Mouse (Mus musculus) stomach, embryonic 16.5 days (tissue): Measurements from ENCODE around the gene Cdhr1. TPM values are rescaled to one million over a fixed set of nuclear protein-coding genes. Genes with fewer than 3 reads are reported as not detected.
"Not testable (repeated sequence)": the region's sequence is repeated elsewhere in the genome, so short reads cannot be mapped to it uniquely, and the experiment has no call there.

Experiments used
- ATAC-seq: fragments of 200-750 bp; cut with Nextera tagmentation; 2 replicates; pipeline ENCODE4 v1.8.0; 2017; ENCODE audit warnings: moderate number of reproducible peaks, moderate TSS enrichment; ENCODE audit not compliant: insufficient read depth, low FRiP score
- H3K27ac ChIP-seq: fragments of 300-500 bp; sonication (generic); 2 replicates; pipeline ENCODE4 v1.5.1; 2014; ENCODE audit warnings: low read length
- H3K27me3 ChIP-seq: fragments of 300-500 bp; sonication (generic); 2 replicates; pipeline ENCODE4 v1.6.1; 2014; ENCODE audit warnings: low read length, control low read depth, mixed read lengths; ENCODE audit not compliant: control insufficient read depth, insufficient read depth
- H3K36me3 ChIP-seq: fragments of 300-500 bp; sonication (generic); 2 replicates; pipeline ENCODE4 v1.6.1; 2014; ENCODE audit warnings: low read length; ENCODE audit not compliant: control insufficient read depth, insufficient read depth
- H3K4me1 ChIP-seq: fragments of 300-500 bp; sonication (generic); 2 replicates; pipeline ENCODE4 v1.6.1; 2014; ENCODE audit warnings: low read length, control low read depth, mixed read lengths; ENCODE audit not compliant: control insufficient read depth, insufficient read depth
- H3K4me2 ChIP-seq: fragments of 300-500 bp; sonication (generic); 2 replicates; pipeline ENCODE4 v1.6.1; 2014; ENCODE audit warnings: low read depth, low read length, mixed read lengths
- H3K4me3 ChIP-seq: fragments of 300-500 bp; sonication (generic); replicated peaks from 2 replicates; pipeline ENCODE4 v1.5.1; 2014; ENCODE audit warnings: mild to moderate bottlenecking, low read length
- H3K9ac ChIP-seq: fragments of 300-500 bp; sonication (generic); 2 replicates; pipeline ENCODE4 v1.6.1; 2014; ENCODE audit warnings: low read length
- H3K9me3 ChIP-seq: fragments of 300-500 bp; sonication (generic); replicated peaks from 2 replicates; pipeline ENCODE4 v1.6.1; 2016; ENCODE audit warnings: low read length, control low read depth; ENCODE audit not compliant: control insufficient read depth
- WGBS: fragments of 180-500 bp; shearing (Covaris S2); extraction: QIAGEN DNeasy Blood & Tissue Kit; methylation state at CpG from one replicate; pipeline ENCODE4 v1.1.7; 2014; 5-methylcytosine and 5-hydroxymethylcytosine counted together
- polyA plus RNA-seq: library from polyadenylated mRNA; unstranded; fragments of >200 nt; fragmentation: Nextera tagmentation; extraction: Ambion mirVana; gene quantifications from 2 replicates; pipeline ENCODE4 v1.2.1, GENCODE M21; 2015

Gene Cdhr1
- 0.27 and 0.32 TPM in 2 replicates for polyA plus RNA-seq

DNA sequence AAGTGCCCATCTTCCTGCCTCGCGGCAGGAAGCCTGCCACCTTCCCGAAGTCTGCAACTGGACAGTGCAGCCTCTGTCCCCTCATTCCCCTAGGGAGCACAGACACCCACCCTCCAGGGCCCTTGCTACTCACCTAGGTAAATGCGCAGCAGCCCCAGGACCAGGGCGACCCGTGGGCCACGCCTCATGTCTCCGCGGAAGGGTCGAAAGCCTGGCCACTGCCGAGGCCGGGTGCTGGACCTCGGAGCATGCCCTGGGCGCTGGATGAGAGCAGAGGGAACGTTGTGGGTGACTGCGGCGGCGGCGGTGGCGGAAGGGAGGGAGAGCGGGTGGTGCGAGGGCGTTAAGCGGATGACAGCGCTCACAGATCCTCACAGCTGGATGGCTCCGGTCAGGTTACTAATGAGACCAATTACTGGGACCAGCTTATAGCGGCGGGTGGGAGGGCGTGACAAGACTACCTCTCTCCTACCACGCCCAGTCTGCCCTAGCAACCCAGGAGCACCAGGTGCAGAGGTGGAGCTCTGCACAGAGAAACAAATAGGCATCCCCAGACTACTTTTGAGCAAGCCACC, at the start of gene Cdhr1:
Cdhr1 (minus strand) TSS at position 392 of the 575 bp plus-strand sequence.
- Histone ChIP-seq H3K4me1 (0 out of 2 replicates have a peak, but pooled peaks cover 4% of the 10 kb centered on the region), H3K27me3 (peaks cover 21% of the 10 kb centered on the region), H3K9ac (no peak within 1 kb of the TSS), H3K27ac (no peak within 1 kb of the TSS), H3K4me2 (peak within 1 kb of the TSS; percentile 48), H3K4me3 (peak within 1 kb of the TSS; percentile 23), H3K36me3 (no peaks in the 10 kb centered on the region), H3K9me3 (no peaks in the 10 kb centered on the region)
- under 1% methylated on average over 30 of the region's 30 CpGs for WGBS
- ATAC-seq, result peak; percentile 42; the same call in 1 of the 2 replicates

DNA sequence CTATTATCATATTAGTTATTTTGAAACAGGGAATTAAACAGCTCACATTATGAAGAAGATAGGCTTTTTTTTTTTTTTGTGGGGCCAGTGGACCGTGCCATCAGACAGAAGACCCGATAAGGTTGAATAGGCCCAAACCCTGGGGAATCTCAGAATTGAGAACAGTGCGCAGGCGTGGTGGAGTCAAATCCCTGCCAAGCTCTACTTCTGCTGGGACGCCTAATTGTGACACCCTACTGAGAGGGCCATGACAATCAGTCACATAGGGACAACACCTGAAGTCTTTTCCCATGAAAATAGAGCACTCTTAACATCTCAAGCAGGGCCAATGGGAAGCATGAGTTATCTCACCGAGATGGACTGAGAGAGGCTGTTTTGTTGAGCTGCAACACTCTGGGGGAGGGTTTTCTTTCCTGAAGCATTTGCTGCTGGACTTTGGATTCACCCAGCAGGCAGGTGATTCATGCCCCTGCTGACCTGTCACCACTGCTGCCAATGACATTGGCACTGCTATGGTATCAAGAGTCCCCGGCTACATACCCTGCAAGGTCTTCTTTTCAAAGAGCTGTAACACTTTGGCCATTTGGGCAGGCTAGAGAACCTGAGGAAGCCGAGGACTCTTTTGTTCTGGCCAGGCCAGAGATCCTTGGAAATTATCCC, 41.0 kb upstream of the Cdhr1 start:
- no peaks in the 10 kb centered on the region for H3K27me3 ChIP-seq
- H3K27ac ChIP-seq, result no peak overlapping the region
- H3K4me3 ChIP-seq, result no peak overlapping the region
- H3K9me3 ChIP-seq, result no peaks in the 10 kb centered on the region
- no peak for ATAC-seq
- H3K9ac ChIP-seq, result no peak overlapping the region
- H3K36me3 ChIP-seq, result no peaks in the 10 kb centered on the region
- no peak overlapping the region for H3K4me2 ChIP-seq
- WGBS, result 80% methylated on average over 8 of the region's 8 CpGs
- peaks cover 1% of the 10 kb centered on the region; the same call in 1 of the 2 replicates for H3K4me1 ChIP-seq

DNA sequence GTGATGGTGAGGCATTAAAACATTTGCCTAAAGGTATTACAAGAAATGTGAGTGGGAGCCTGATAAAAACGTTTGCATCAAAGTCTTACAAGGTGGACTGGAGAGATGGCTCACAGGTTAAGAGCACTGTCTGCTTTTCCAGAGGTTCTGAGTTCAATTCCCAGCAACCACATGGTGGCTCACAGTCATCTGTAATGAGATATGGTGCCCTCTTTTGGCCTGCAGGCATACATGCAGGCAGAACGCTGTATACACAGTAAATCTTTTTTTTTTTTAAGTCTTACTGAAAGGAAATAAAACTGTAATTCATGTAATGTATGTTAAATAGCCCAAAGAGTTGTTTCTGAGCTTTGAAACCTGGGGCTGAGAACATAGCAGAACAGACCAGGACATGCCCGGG, 39.4 kb upstream of the Cdhr1 start:
- not testable (repeated sequence) for H3K27ac ChIP-seq, H3K9me3 ChIP-seq, H3K4me3 ChIP-seq, H3K4me1 ChIP-seq, H3K4me2 ChIP-seq, ATAC-seq, H3K27me3 ChIP-seq, H3K9ac ChIP-seq, H3K36me3 ChIP-seq
- WGBS, result 75% methylated on average over 2 of the region's 3 CpGs

DNA sequence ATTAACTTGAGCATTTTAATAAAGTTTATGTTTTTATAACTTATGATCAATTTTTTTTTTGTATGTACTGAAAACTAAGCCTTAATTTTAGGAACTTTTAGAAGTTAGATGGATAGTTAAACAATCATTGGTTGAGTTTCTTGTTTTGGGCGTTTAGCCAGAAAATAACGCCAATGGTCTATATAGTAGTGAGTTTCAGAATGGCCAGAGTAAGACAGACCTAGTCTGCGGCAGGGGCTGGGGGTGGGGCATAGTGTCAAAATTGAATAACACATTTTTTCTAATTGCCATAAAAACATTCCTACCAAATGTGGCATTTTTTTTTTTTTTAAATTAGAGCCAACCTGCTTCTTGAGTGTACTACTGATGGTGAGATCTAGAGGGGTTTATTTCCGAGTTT, 38.0 kb upstream of the Cdhr1 start:
- Histone ChIP-seq H3K9ac (no peak overlapping the region), H3K4me1 (peaks cover 5% of the 10 kb centered on the region; the same call in 1 of the 2 replicates), H3K27me3 (no peaks in the 10 kb centered on the region), H3K4me2 (no peak overlapping the region), H3K9me3 (no peaks in the 10 kb centered on the region), H3K4me3 (no peak overlapping the region), H3K36me3 (peaks cover 9% of the 10 kb centered on the region; the same call in 1 of the 2 replicates), H3K27ac (no peak overlapping the region)
- no peak for ATAC-seq
- 78% methylated on average over 4 of the region's 4 CpGs for WGBS

DNA sequence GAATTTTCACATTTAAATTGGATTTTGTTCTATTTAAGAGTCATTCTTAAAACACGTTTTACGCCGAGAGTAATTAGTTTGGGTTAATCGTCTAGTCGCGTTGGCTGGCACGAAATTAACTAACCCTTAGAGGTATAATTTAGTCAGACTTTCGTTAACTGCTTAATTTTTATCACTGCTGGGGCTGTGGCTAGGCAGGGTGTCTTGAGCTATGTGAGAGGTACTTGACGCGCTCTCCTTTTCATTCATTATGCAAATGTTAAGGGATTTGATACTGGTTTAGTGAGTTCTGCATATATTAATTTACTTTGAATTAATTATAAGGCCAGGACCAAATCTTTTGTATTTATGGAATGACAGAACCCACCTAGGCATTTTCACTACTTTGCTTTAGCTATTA, 37.5 kb upstream of the Cdhr1 start:
- no peak for ATAC-seq
- Histone ChIP-seq H3K4me2 (peak overlapping the region; percentile 77), H3K4me1 (peaks cover 5% of the 10 kb centered on the region; the same call in 1 of the 2 replicates), H3K9me3 (no peaks in the 10 kb centered on the region), H3K9ac (peak overlapping the region; percentile 73), H3K27ac (0 out of 2 replicates have a peak overlapping the region, but pooled peaks have one; percentile 29), H3K36me3 (peaks cover 12% of the 10 kb centered on the region; the same call in 1 of the 2 replicates), H3K4me3 (peak overlapping the region; percentile 92), H3K27me3 (no peaks in the 10 kb centered on the region)
- WGBS, result 3% methylated on average over 10 of the region's 10 CpGs

DNA sequence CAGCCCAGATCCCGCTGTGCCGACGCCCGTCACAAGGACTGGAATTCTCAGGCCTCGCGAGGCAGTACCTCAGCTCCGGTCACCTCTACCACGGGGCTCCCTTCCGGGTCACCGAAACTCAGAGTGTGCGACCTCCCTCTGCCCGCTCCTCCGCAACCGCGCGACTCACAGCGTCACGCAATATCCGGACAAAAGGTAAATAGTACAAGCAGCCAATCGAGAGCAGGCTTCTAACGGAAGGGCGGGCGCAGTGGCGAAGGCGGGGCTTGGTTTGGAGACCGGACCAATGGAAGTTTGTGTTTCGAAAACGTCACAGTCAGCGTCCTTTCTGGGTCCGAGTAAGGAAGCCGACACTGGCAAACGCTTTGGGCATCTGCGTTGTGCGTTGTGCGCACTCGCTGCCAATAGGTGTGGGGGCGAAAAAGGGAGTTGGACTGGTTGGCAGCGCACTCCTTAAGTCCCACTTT, 37.0 kb upstream of the Cdhr1 start, which contains the start of gene Ghitm:
Ghitm (minus strand) TSS at position 146 of the 467 bp plus-strand sequence.
- peak; percentile 99 for ATAC-seq
- under 1% methylated on average over 38 of the region's 38 CpGs for WGBS
- Histone ChIP-seq H3K36me3 (peaks cover 15% of the 10 kb centered on the region; the same call in 1 of the 2 replicates), H3K27ac (peak within 1 kb of the TSS; percentile 87), H3K27me3 (no peaks in the 10 kb centered on the region), H3K4me2 (peak within 1 kb of the TSS; percentile 77), H3K9ac (peak within 1 kb of the TSS; percentile 94), H3K9me3 (no peaks in the 10 kb centered on the region), H3K4me3 (peak within 1 kb of the TSS; percentile 92), H3K4me1 (peaks cover 5% of the 10 kb centered on the region; the same call in 1 of the 2 replicates)

DNA sequence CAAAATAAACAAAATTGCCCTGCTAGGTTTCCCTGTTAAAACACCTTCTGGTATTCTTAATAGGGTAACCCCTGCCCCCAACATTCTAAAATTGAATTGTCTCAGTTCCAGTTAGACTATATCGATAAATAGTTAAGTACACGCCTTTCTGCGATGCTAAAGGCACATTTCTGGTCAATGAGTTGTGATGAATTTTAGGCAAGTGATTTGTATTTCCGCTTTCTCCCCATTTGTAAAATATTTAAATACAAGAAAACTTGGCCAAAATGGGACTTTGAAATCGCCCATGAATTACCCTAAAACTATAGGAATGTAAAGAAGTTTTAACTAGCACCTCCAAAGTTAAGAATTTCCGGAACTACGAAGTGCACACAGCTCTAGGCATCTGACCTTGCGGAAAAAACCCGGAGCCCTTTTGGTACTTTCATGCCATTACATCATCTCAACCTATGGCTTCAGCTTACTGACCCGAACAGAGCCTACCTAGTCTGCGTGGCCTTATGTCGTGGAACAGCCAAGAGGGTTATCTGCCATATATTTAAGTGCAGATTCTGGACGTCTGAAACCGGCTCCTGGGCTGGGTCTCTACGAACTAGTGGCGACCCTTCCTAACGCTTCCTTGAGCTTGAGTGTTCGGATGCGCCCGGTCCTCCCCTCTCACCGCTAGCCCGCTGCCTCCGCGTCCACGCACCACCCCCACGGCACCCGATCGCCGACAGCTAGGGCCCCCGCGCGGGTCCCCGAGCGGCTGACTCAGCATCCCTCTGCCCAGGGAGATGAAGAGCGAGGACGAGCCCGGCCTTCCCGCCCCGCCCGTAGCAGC, 36.4 kb upstream of the Cdhr1 start:
- Histone ChIP-seq H3K27me3 (no peaks in the 10 kb centered on the region), H3K4me1 (peaks cover 5% of the 10 kb centered on the region; the same call in 1 of the 2 replicates), H3K27ac (peak overlapping the region; percentile 87), H3K4me3 (peak overlapping the region; percentile 92), H3K9me3 (no peaks in the 10 kb centered on the region), H3K36me3 (peaks cover 15% of the 10 kb centered on the region; the same call in 1 of the 2 replicates), H3K4me2 (peak overlapping the region; percentile 64), H3K9ac (peak overlapping the region; percentile 94)
- 1% methylated on average over 40 of the region's 40 CpGs for WGBS
- peak; percentile 8 for ATAC-seq

DNA sequence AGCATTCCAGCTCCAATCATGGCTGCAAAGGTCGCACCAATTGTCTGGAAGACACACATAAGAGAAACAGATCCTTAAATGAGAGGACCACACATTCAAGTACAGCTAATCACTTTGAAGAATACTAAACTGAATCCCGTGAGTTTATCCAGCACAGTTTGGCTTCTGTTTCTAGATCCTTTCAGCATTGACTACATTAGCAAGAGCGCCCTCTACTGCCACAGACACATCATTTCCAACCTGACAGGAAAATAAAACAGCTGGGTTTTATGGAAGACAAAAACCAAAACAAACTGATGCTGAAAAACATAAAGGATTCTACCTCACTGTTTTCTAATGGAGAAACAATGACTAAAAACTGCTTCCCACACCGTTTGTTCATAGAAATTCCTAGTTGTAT, 29.5 kb upstream of the Cdhr1 start:
- Histone ChIP-seq H3K4me3 (no peak overlapping the region), H3K27me3 (no peaks in the 10 kb centered on the region), H3K27ac (no peak overlapping the region), H3K9ac (no peak overlapping the region), H3K4me2 (no peak overlapping the region), H3K36me3 (peaks cover 28% of the 10 kb centered on the region; the same call in 1 of the 2 replicates), H3K9me3 (no peaks in the 10 kb centered on the region), H3K4me1 (no peaks in the 10 kb centered on the region)
- ATAC-seq, result no peak
- WGBS, result 44% methylated on average over 4 of the region's 4 CpGs
